Comparison of ENCODE assay signal across 11 mouse cellular contexts in genomic region chr9:66127884-66128283, GRCm38 (mm10). TPM values are rescaled to one million over a fixed set of nuclear protein-coding genes. Genes with fewer than 3 reads are reported as not detected.
DNase-seq lines count a peak whose midpoint lies in the region; ATAC-seq and TF ChIP-seq lines count a peak whose summit lies in the region.
"Had no signal": no experiment of that assay in that cellular context is flagged by ENCODE, and none has a peak within 500 bp of the region (broad histone marks: within the 10 kb centered on the region; RNA-seq: fewer than 3 reads in every experiment).

No protein-coding gene starts in this region.

- no peak overlapping the region for H3K9ac ChIP-seq in heart, embryonic 11.5 days (ENCODE audit: low read depth, low read length)
- H3K9ac ChIP-seq in heart, adult 2 months (ENCODE audit: low read depth, low read length), result no peak overlapping the region
- no peak overlapping the region for H3K9ac ChIP-seq in stomach, embryonic 14.5 days (replicated peaks; ENCODE audit: low read depth, low read length)
- no peak overlapping the region for H3K9ac ChIP-seq in stomach, postnatal 0 days (ENCODE audit: low read length)
- peak overlapping the region; percentile 85 for H3K9ac ChIP-seq in liver, embryonic 13.5 days

- no peak for ATAC-seq in heart, embryonic 11.5 days (replicated peaks; ENCODE audit: insufficient number of reproducible peaks, low FRiP score, low TSS enrichment)
- no peak for ATAC-seq in stomach, embryonic 14.5 days (ENCODE audit: insufficient number of reproducible peaks, insufficient read depth, low FRiP score, low read depth)
- ATAC-seq in stomach, postnatal 0 days (ENCODE audit: low FRiP score, low TSS enrichment), result no peak
- ATAC-seq in liver, embryonic 13.5 days (ENCODE audit: low read depth), result no peak

- no peak for TF ChIP-seq CTCF in heart, adult 2 months (IDR thresholded peaks at IDR 0.05)
- no peak for TF ChIP-seq CTCF in stomach, postnatal 0 days (IDR thresholded peaks at IDR 0.05; ENCODE audit: low read depth)

- TF ChIP-seq EP300 in heart, adult 2 months (IDR thresholded peaks at IDR 0.05; ENCODE audit: insufficient read depth, low read depth, low read length), result no peak
- no peak for TF ChIP-seq EP300 in stomach, postnatal 0 days (optimal IDR thresholded peaks at IDR 0.05)

- H3K9me3 ChIP-seq in heart, embryonic 11.5 days (replicated peaks; ENCODE audit: control insufficient read depth, low read length), result no peaks in the 10 kb centered on the region
- no peaks in the 10 kb centered on the region for H3K9me3 ChIP-seq in stomach, embryonic 14.5 days (ENCODE audit: control insufficient read depth, low read depth, low read length)
- no peaks in the 10 kb centered on the region for H3K9me3 ChIP-seq in stomach, postnatal 0 days (ENCODE audit: control insufficient read depth, low read length)
- H3K9me3 ChIP-seq in liver, embryonic 13.5 days (replicated peaks), result no peaks in the 10 kb centered on the region

- H3K36me3 ChIP-seq in heart, embryonic 11.5 days (ENCODE audit: control insufficient read depth, insufficient read depth, low read length), result no peaks in the 10 kb centered on the region
- H3K36me3 ChIP-seq in heart, adult 2 months (ENCODE audit: control insufficient read depth, insufficient read depth, low read length), result peaks cover 3% of the 10 kb centered on the region
- peaks cover 4% of the 10 kb centered on the region; the same call in 1 of the 2 replicates for H3K36me3 ChIP-seq in stomach, embryonic 14.5 days (ENCODE audit: control insufficient read depth, insufficient read depth, low read length)
- no peaks in the 10 kb centered on the region for H3K36me3 ChIP-seq in stomach, postnatal 0 days (ENCODE audit: control insufficient read depth, insufficient read depth, low read length)
- H3K36me3 ChIP-seq in liver, embryonic 13.5 days, result peaks cover 30% of the 10 kb centered on the region

- TF ChIP-seq POLR2A in heart, adult 2 months (IDR thresholded peaks at IDR 0.05; ENCODE audit: insufficient read depth, low read depth, low read length), result no peak

- intact Hi-C loops in heart, adult 2 months (cut with DNase I), result no loop called here

- peaks cover 22% of the 10 kb centered on the region for H3K4me1 ChIP-seq in heart, embryonic 11.5 days (ENCODE audit: control insufficient read depth, insufficient read depth, low read length)
- peaks cover 4% of the 10 kb centered on the region for H3K4me1 ChIP-seq in heart, adult 2 months (ENCODE audit: control insufficient read depth, insufficient read depth, low read length)
- H3K4me1 ChIP-seq in stomach, embryonic 14.5 days (ENCODE audit: control insufficient read depth, insufficient read depth, low read length), result peaks cover 7% of the 10 kb centered on the region; the same call in 1 of the 2 replicates
- 0 out of 2 replicates have a peak, but pooled peaks cover 3% of the 10 kb centered on the region for H3K4me1 ChIP-seq in stomach, postnatal 0 days (replicated peaks; ENCODE audit: control insufficient read depth, insufficient read depth)
- H3K4me1 ChIP-seq in liver, embryonic 13.5 days (replicated peaks), result peaks cover 56% of the 10 kb centered on the region

- peak overlapping the region; percentile 71 for H3K4me2 ChIP-seq in heart, embryonic 11.5 days
- H3K4me2 ChIP-seq in stomach, embryonic 14.5 days (replicated peaks; ENCODE audit: low read depth, low read length), result peak overlapping the region; percentile 71
- H3K4me2 ChIP-seq in stomach, postnatal 0 days (replicated peaks; ENCODE audit: low read depth), result no peak overlapping the region
- H3K4me2 ChIP-seq in liver, embryonic 13.5 days, result peak overlapping the region; percentile 83

- no peak for DNase-seq in heart, adult 2 months
- DNase-seq in stomach, postnatal 0 days (ENCODE audit: low spot score), result no peak
- peak; percentile 24 for DNase-seq in liver, embryonic 13.5 days
- no peak for DNase-seq in frontal cortex, postnatal 14 days (ENCODE audit: low spot score in 2 of 2)
- no peak for DNase-seq in gastrocnemius, postnatal 25 days
- DNase-seq in adipocyte (ENCODE audit: low spot score), result no peak
- DNase-seq: cerebellum, postnatal 36 days; gastrocnemius, postnatal 36 days; spleen, adult 18-20 months had no signal

- no peaks in the 10 kb centered on the region for H3K27me3 ChIP-seq in heart, embryonic 11.5 days (ENCODE audit: control insufficient read depth, insufficient read depth, low read length)
- H3K27me3 ChIP-seq in heart, adult 2 months (ENCODE audit: control insufficient read depth, insufficient read depth, low read length), result no peaks in the 10 kb centered on the region
- no peaks in the 10 kb centered on the region for H3K27me3 ChIP-seq in stomach, embryonic 14.5 days (ENCODE audit: control insufficient read depth, insufficient read depth, low read length)
- H3K27me3 ChIP-seq in stomach, postnatal 0 days (ENCODE audit: control insufficient read depth, insufficient read depth, low read length), result no peaks in the 10 kb centered on the region
- no peaks in the 10 kb centered on the region for H3K27me3 ChIP-seq in liver, embryonic 13.5 days

- H3K79me2 ChIP-seq in heart, adult 2 months (replicated peaks; ENCODE audit: control insufficient read depth, insufficient read depth, low read length), result no peaks in the 10 kb centered on the region

- WGBS in heart, embryonic 11.5 days (ENCODE audit: insufficient replicate concordance), result 51% methylated on average over 4 of the region's 4 CpGs
- 55% methylated on average over 4 of the region's 4 CpGs for WGBS in heart, adult 2 months
- WGBS in stomach, embryonic 14.5 days, result 87% methylated on average over 4 of the region's 4 CpGs
- 79% methylated on average over 4 of the region's 4 CpGs for WGBS in stomach, postnatal 0 days
- 32% methylated on average over 4 of the region's 4 CpGs for WGBS in liver, embryonic 13.5 days (ENCODE audit: insufficient replicate concordance)

- peak overlapping the region; percentile 62 for H3K4me3 ChIP-seq in heart, embryonic 11.5 days (ENCODE audit: low read depth, low read length)
- no peak overlapping the region for H3K4me3 ChIP-seq in heart, adult 2 months
- H3K4me3 ChIP-seq in stomach, embryonic 14.5 days (ENCODE audit: low read depth, low read length), result no peak overlapping the region
- no peak overlapping the region for H3K4me3 ChIP-seq in stomach, postnatal 0 days (ENCODE audit: low read depth, low read length)
- peak overlapping the region; percentile 91 for H3K4me3 ChIP-seq in liver, embryonic 13.5 days (replicated peaks)

- H3K27ac ChIP-seq in heart, embryonic 11.5 days (ENCODE audit: low read depth, low read length), result no peak overlapping the region
- no peak overlapping the region for H3K27ac ChIP-seq in heart, adult 2 months
- no peak overlapping the region for H3K27ac ChIP-seq in stomach, embryonic 14.5 days (ENCODE audit: low read length)
- no peak overlapping the region for H3K27ac ChIP-seq in stomach, postnatal 0 days (replicated peaks)
- peak overlapping the region; percentile 93 for H3K27ac ChIP-seq in liver, embryonic 13.5 days

RNA-seq across cellular contexts. Expression of gene Ciao2a, which starts 1.5 kb away (rescaled TPM):
- 178 and 181 TPM in 2 replicates for polyA plus RNA-seq in heart, embryonic 11.5 days (2014; fragmentation: Nextera tagmentation; extraction: Ambion mirVana)
- 10 to 100 TPM; 59.7 to 68.1 TPM for total RNA-seq in heart, adult 2 months (2021)
- 19.5 and 31.2 TPM in 2 replicates for polyA plus RNA-seq in heart, adult 2 months (2012; rRNA removed)
- polyA plus RNA-seq in stomach, embryonic 14.5 days (2014; fragmentation: Nextera tagmentation; extraction: Ambion mirVana), result 150 and 158 TPM in 2 replicates
- polyA plus RNA-seq in stomach, postnatal 0 days (2015; fragmentation: Nextera tagmentation; extraction: Ambion mirVana), result 131 and 138 TPM in 2 replicates
- polyA plus RNA-seq in liver, embryonic 13.5 days (2015; fragmentation: Nextera tagmentation; extraction: Ambion mirVana), result 196 and 222 TPM in 2 replicates
- total RNA-seq in gastrocnemius, postnatal 25 days (2021), result 10 to 100 TPM; 42.1 to 47.7 TPM

RNA-seq across cellular contexts. Expression of gene Snx1, which starts 1.5 kb away (rescaled TPM):
- 71.7 and 73.5 TPM in 2 replicates for polyA plus RNA-seq in heart, embryonic 11.5 days (2014; fragmentation: Nextera tagmentation; extraction: Ambion mirVana)
- 10 to 100 TPM; 24.8 to 27.6 TPM for total RNA-seq in heart, adult 2 months (2021)
- polyA plus RNA-seq in heart, adult 2 months (2012; rRNA removed), result 19.2 and 25.2 TPM in 2 replicates
- polyA plus RNA-seq in stomach, embryonic 14.5 days (2014; fragmentation: Nextera tagmentation; extraction: Ambion mirVana), result 125 TPM in 2 replicates
- 77.5 and 77.6 TPM in 2 replicates for polyA plus RNA-seq in stomach, postnatal 0 days (2015; fragmentation: Nextera tagmentation; extraction: Ambion mirVana)
- 79.7 and 94.6 TPM in 2 replicates for polyA plus RNA-seq in liver, embryonic 13.5 days (2015; fragmentation: Nextera tagmentation; extraction: Ambion mirVana)
- total RNA-seq in gastrocnemius, postnatal 25 days (2021), result 10 to 100 TPM; 14.0 to 16.7 TPM

RNA-seq across cellular contexts. Expression of gene Dapk2, which starts 30.1 kb away (rescaled TPM):
- 9.8 and 11.2 TPM in 2 replicates for polyA plus RNA-seq in heart, embryonic 11.5 days (2014; fragmentation: Nextera tagmentation; extraction: Ambion mirVana)
- 1 to 10 TPM; 5.8 TPM for total RNA-seq in heart, adult 2 months (2021)
- 5.6 and 8.5 TPM in 2 replicates for polyA plus RNA-seq in heart, adult 2 months (2012; rRNA removed)
- polyA plus RNA-seq in stomach, embryonic 14.5 days (2014; fragmentation: Nextera tagmentation; extraction: Ambion mirVana), result 6.4 and 7.1 TPM in 2 replicates
- polyA plus RNA-seq in stomach, postnatal 0 days (2015; fragmentation: Nextera tagmentation; extraction: Ambion mirVana), result 11.8 and 13.2 TPM in 2 replicates
- polyA plus RNA-seq in liver, embryonic 13.5 days (2015; fragmentation: Nextera tagmentation; extraction: Ambion mirVana), result 20.5 and 23.8 TPM in 2 replicates
- total RNA-seq in gastrocnemius, postnatal 25 days (2021), result 10 to 100 TPM; 25.7 to 27.9 TPM

RNA-seq across cellular contexts. Expression of gene Snx22, which starts 58.4 kb away (rescaled TPM):
- polyA plus RNA-seq in heart, embryonic 11.5 days (2014; fragmentation: Nextera tagmentation; extraction: Ambion mirVana), result 2.1 and 2.9 TPM in 2 replicates
- under 1 TPM; 0.70 to 0.86 TPM for total RNA-seq in heart, adult 2 months (2021)
- 0.70 and 0.73 TPM in 2 replicates for polyA plus RNA-seq in heart, adult 2 months (2012; rRNA removed)
- polyA plus RNA-seq in stomach, embryonic 14.5 days (2014; fragmentation: Nextera tagmentation; extraction: Ambion mirVana), result 1.4 TPM in 2 replicates
- 1.5 TPM in 2 replicates for polyA plus RNA-seq in stomach, postnatal 0 days (2015; fragmentation: Nextera tagmentation; extraction: Ambion mirVana)
- 29.2 and 31.4 TPM in 2 replicates for polyA plus RNA-seq in liver, embryonic 13.5 days (2015; fragmentation: Nextera tagmentation; extraction: Ambion mirVana)
- under 1 TPM; 0.18 to 0.21 TPM for total RNA-seq in gastrocnemius, postnatal 25 days (2021)

Comparison
In these comparisons a context has a peak if more than half of its experiments do, and no peak if none do; other contexts are left out.
1. H3K4me3 ChIP-seq: peak in heart, embryonic 11.5 days (single experiment) and liver, embryonic 13.5 days (single experiment); none in heart, adult 2 months (single experiment), stomach, embryonic 14.5 days (single experiment) and stomach, postnatal 0 days (single experiment).